Mouse (Mus musculus): ENCODE results near the gene Cry2. TPM values are rescaled to one million over a fixed set of nuclear protein-coding genes. Genes with fewer than 3 reads are reported as not detected.

Cry2 gene
- polyA plus RNA-seq, 1 experiment: 8.4 TPM

DNA sequence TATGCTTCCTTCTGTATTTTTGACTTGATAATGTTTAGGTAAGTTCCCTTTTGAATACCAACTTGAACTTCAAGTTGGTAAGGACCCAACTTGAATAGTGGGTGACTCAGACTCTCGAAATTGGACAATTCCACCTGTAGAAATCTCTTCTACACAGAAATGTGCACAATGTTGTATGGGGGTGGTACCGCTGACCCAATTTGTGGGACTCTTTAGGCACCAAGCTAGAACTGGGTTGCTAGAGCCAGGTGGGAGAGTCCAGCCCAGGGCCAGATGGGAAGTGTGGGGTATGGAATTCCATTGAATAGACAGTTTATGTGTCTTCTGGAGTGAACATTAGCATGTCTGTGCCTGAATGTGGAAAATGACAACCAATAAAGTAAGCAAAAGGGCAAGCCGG, 38.3 kb downstream of the Cry2 start:
- TF ChIP-seq CTCF (IDR thresholded peaks at IDR 0.05; ENCODE audit: extremely low read depth, insufficient read depth, insufficient read length, insufficient replicate concordance) (no peak), POLR2A (IDR thresholded peaks at IDR 0.05; ENCODE audit: low read depth, low read length) (no peak)
- DNase-seq (ENCODE audit: low read depth in 1 of 2, low spot score in 2 of 2): no peak
- H3K4me1 ChIP-seq (ENCODE audit: control insufficient read depth, insufficient read depth, insufficient read length): no peaks in the 10 kb centered on the region
- H3K36me3 ChIP-seq (ENCODE audit: control insufficient read depth, insufficient read depth, low read length): no peaks in the 10 kb centered on the region
- no peak overlapping the region for H3K4me3 ChIP-seq (ENCODE audit: extremely low read depth, insufficient read depth, insufficient read length)
- H3K27ac ChIP-seq (ENCODE audit: insufficient read depth, low read length): no peak overlapping the region
- WGBS: 84% methylated on average over 3 of the region's 3 CpGs
- peaks cover 10% of the 10 kb centered on the region for H3K27me3 ChIP-seq (ENCODE audit: control insufficient read depth, insufficient read depth, low read length)

DNA sequence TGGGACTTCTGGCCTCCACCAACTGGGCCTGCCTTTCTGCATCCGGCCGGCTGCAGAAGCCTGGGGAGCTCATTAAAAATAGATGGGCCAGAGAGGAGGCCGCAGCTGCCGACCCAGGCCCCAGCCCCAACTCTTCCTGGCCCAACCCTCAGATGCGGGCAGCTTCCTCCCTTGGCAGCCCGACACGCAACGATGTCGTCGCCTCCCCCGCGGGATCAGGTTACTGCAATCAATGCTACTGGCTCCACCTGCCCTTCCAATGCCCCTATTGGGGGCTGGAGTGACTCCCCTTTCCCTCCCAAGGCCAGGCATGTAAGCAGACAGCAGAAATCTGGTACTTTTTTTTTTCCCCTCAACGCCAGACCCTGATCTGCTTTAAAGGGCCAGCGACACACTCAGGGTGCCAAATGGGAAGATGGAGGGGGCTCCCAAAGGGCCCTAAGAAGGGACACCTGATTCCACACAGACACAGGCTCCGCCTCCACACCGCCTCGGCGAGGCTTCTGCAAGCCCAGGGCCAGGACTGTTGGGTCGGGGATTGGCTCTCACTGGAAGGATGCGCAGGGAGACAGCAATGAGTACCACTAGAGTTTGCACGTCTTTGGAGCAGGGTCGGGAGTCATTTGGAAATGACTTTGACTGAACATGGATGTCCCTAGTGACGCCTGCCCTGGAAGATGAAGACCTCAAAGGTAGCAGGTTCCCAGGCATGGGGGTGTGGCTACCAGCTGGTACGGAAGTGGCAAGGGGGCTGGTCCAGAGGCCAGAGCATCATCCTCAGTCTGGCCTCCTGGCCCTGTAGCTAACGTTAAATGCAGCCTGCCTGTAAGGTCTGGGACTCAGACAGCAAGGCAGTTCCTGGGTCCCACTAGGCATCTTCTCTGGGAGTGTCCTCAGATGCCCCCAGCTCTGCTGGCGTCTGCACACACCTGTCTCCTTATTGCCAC, 41.3 kb downstream of the Cry2 start:
- no peak for DNase-seq (ENCODE audit: low read depth in 1 of 2, low spot score in 2 of 2)
- Histone ChIP-seq H3K36me3 (ENCODE audit: control insufficient read depth, insufficient read depth, low read length) (no peaks in the 10 kb centered on the region), H3K4me1 (ENCODE audit: control insufficient read depth, insufficient read depth, insufficient read length) (peaks cover 8% of the 10 kb centered on the region), H3K27me3 (ENCODE audit: control insufficient read depth, insufficient read depth, low read length) (peaks cover 20% of the 10 kb centered on the region), H3K27ac (ENCODE audit: insufficient read depth, low read length) (no peak overlapping the region), H3K4me3 (ENCODE audit: extremely low read depth, insufficient read depth, insufficient read length) (peak overlapping the region; percentile 11; the same call in 1 of the 2 replicates)
- WGBS: 14% methylated on average over 26 of the region's 26 CpGs
- no peak for TF ChIP-seq CTCF (IDR thresholded peaks at IDR 0.05; ENCODE audit: extremely low read depth, insufficient read depth, insufficient read length, insufficient replicate concordance)
- no peak for TF ChIP-seq POLR2A (IDR thresholded peaks at IDR 0.05; ENCODE audit: low read depth, low read length)

DNA sequence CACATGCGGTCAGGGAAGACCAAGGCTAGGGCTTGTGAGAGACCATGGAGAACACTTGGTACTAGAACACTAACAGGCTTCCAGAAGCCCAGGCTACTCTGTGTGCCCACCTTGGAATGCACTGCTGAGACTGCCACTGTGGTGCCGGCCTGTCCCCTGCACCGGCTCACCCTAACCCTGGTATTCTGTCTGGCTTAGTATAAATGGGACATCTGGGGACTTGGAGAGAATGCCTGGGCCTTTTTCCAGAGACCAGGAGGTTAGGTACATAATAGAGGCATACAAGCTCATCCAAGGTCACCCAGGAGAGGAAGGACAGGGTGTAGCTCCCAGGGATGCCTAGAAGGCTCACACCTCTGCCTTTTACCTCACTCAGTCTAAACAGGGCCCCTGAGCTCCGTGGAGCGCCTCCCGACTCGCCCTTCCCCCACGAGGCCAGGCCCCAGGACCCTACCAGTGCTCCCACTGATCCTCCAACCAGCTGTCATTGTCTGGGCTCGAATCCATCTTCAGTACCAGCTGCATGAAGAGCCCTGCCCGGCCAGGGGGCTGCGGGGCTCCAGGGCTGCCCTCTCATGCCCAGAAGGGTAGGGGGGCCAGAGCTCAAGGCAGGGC, 42.0 kb downstream of the Cry2 start:
- DNase-seq (ENCODE audit: low read depth in 1 of 2, low spot score in 2 of 2): no peak
- TF ChIP-seq CTCF (IDR thresholded peaks at IDR 0.05; ENCODE audit: extremely low read depth, insufficient read depth, insufficient read length, insufficient replicate concordance): no peak
- no peak overlapping the region for H3K27ac ChIP-seq (ENCODE audit: insufficient read depth, low read length)
- no peaks in the 10 kb centered on the region for H3K36me3 ChIP-seq (ENCODE audit: control insufficient read depth, insufficient read depth, low read length)
- H3K27me3 ChIP-seq (ENCODE audit: control insufficient read depth, insufficient read depth, low read length): peaks cover 20% of the 10 kb centered on the region
- WGBS: 54% methylated on average over 11 of the region's 11 CpGs
- H3K4me3 ChIP-seq (ENCODE audit: extremely low read depth, insufficient read depth, insufficient read length): peak overlapping the region; percentile 11; the same call in 1 of the 2 replicates
- H3K4me1 ChIP-seq (ENCODE audit: control insufficient read depth, insufficient read depth, insufficient read length): peaks cover 8% of the 10 kb centered on the region

DNA sequence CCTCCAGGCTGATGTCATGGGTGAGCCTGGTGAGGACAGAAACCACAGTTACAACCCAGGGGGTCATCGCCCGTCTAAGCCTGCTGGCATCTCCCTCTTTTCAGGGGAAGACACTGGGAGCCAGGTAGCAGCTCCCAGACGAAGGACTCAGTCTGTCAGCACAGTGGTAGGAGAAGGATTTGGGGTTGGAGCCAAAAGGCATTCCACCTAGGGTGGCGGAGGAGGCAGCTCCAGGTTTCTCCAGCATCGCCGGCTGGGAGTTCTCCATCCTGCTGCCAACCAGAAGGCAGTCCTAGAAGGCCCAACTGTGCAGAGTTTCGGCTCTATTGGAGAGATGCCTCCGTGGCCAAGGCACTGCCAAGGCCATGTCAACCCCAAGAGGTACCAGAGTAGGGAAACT, 42.7 kb downstream of the Cry2 start:
- Histone ChIP-seq H3K27ac (ENCODE audit: insufficient read depth, low read length) (no peak overlapping the region), H3K4me3 (ENCODE audit: extremely low read depth, insufficient read depth, insufficient read length) (no peak overlapping the region), H3K4me1 (ENCODE audit: control insufficient read depth, insufficient read depth, insufficient read length) (peaks cover 8% of the 10 kb centered on the region), H3K36me3 (ENCODE audit: control insufficient read depth, insufficient read depth, low read length) (no peaks in the 10 kb centered on the region), H3K27me3 (ENCODE audit: control insufficient read depth, insufficient read depth, low read length) (peaks cover 20% of the 10 kb centered on the region)
- DNase-seq (ENCODE audit: low read depth in 1 of 2, low spot score in 2 of 2): no peak
- WGBS: 91% methylated on average over 8 of the region's 8 CpGs
- TF ChIP-seq POLR2A (IDR thresholded peaks at IDR 0.05; ENCODE audit: low read depth, low read length) (no peak), CTCF (IDR thresholded peaks at IDR 0.05; ENCODE audit: extremely low read depth, insufficient read depth, insufficient read length, insufficient replicate concordance) (no peak)

DNA sequence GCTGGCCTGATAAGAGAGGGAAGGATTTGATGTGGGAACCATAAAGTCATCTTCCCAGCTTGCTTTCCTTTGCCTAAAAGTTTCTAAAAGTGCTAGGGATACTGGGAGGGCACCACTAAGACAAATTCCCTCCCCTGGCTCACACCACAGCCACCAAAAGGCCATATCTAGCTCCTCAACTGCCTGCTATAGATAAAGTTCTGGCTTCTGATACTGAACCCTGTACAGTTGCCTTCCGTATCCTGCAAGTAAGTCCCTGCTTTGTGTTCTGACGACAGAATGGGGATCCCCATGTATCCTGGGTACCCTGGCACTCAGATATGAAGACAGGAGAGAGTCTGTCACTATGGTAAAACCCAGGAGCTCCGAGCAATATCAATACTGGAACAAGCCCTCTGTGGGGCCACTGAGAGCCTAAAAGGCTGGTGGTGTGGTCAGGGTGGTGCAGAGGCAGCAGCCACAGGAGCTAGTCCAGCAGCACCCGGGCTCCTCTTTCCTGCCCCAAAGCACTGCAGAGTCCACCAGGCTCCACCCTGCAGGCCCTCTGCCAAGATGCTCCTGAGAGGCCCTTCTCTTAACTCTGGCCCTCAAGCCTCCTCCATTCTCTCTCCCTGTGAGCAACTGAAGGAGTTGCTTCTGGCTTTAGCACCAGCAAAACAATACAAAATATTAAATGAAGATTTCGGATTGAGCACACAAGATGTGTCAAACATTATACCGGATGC, 43.5 kb downstream of the Cry2 start:
- 71% methylated on average over 6 of the region's 6 CpGs for WGBS
- Histone ChIP-seq H3K4me1 (ENCODE audit: control insufficient read depth, insufficient read depth, insufficient read length) (peaks cover 8% of the 10 kb centered on the region), H3K27me3 (ENCODE audit: control insufficient read depth, insufficient read depth, low read length) (peaks cover 20% of the 10 kb centered on the region), H3K36me3 (ENCODE audit: control insufficient read depth, insufficient read depth, low read length) (no peaks in the 10 kb centered on the region), H3K27ac (ENCODE audit: insufficient read depth, low read length) (no peak overlapping the region), H3K4me3 (ENCODE audit: extremely low read depth, insufficient read depth, insufficient read length) (no peak overlapping the region)
- DNase-seq (ENCODE audit: low read depth in 1 of 2, low spot score in 2 of 2): no peak
- TF ChIP-seq POLR2A (IDR thresholded peaks at IDR 0.05; ENCODE audit: low read depth, low read length) (no peak), CTCF (IDR thresholded peaks at IDR 0.05; ENCODE audit: extremely low read depth, insufficient read depth, insufficient read length, insufficient replicate concordance) (no peak)

DNA sequence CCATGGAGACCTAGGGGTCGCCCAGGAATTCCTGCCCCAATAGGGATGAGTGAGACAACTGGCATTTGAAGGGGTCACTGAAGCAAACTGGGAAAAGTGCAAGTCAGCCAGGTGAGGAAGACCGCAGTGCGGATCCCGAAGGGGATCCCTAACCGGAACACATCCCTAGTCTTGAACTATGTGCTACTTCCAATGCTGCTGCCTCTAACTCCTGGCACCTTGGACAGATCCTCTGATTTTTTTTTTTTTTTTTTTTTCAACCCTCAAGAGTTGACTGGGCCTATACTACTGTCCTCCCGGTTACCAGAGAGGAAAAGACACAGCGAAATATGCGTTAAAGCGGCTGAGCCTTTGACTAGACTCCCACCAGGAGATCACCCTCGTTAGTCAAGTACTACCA, 44.2 kb downstream of the Cry2 start:
- DNase-seq (ENCODE audit: low read depth in 1 of 2, low spot score in 2 of 2): no peak
- Histone ChIP-seq H3K36me3 (ENCODE audit: control insufficient read depth, insufficient read depth, low read length) (no peaks in the 10 kb centered on the region), H3K27ac (ENCODE audit: insufficient read depth, low read length) (no peak overlapping the region), H3K27me3 (ENCODE audit: control insufficient read depth, insufficient read depth, low read length) (peaks cover 20% of the 10 kb centered on the region), H3K4me3 (ENCODE audit: extremely low read depth, insufficient read depth, insufficient read length) (peak overlapping the region; percentile 40), H3K4me1 (ENCODE audit: control insufficient read depth, insufficient read depth, insufficient read length) (peaks cover 8% of the 10 kb centered on the region)
- WGBS: 42% methylated on average over 10 of the region's 10 CpGs
- TF ChIP-seq CTCF (IDR thresholded peaks at IDR 0.05; ENCODE audit: extremely low read depth, insufficient read depth, insufficient read length, insufficient replicate concordance): no peak
- TF ChIP-seq POLR2A (IDR thresholded peaks at IDR 0.05; ENCODE audit: low read depth, low read length): no peak

Measured in spleen, adult 2 months (tissue).